Mouse (Mus musculus): ENCODE measurements around the gene Taf1c. TPM values are rescaled to one million over a fixed set of nuclear protein-coding genes. Genes with fewer than 3 reads are reported as not detected.

The Taf1c gene
- total RNA-seq, 4 experiments from 2014 or later: 10.7 to 11.8 (median 11.5) TPM

- DNase-seq (ENCODE audit: low spot score in 2 of 2): no peak
Measured at GRCm38 (mm10) chr8:119623744-119624143, 18.7 kb upstream of the Taf1c start.

DNA sequence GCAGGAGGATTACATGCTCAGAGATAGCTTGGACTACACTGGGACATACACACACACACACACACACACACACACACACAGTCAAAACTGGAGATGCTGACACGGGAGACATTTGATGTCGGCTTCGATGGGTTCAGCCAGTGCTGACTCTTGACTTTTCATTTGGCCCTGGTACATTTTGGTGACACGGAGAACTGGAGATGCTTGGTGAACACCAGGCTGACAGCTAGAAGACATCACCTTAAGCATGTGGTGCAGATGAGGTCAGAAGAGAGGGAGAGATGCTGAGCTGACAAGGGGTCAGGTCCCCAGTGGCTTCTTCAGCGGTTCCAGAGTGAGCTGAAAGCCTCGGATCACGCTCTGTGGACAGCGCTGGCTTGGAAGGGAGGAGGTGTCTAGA is 18.0 kb upstream of the Taf1c start:
- DNase-seq (ENCODE audit: low spot score in 2 of 2): no peak

GRCm38 (mm10) chr8:119622555-119622954 is 17.5 kb upstream of the Taf1c start:
- DNase-seq (ENCODE audit: low spot score in 2 of 2): no peak

DNA sequence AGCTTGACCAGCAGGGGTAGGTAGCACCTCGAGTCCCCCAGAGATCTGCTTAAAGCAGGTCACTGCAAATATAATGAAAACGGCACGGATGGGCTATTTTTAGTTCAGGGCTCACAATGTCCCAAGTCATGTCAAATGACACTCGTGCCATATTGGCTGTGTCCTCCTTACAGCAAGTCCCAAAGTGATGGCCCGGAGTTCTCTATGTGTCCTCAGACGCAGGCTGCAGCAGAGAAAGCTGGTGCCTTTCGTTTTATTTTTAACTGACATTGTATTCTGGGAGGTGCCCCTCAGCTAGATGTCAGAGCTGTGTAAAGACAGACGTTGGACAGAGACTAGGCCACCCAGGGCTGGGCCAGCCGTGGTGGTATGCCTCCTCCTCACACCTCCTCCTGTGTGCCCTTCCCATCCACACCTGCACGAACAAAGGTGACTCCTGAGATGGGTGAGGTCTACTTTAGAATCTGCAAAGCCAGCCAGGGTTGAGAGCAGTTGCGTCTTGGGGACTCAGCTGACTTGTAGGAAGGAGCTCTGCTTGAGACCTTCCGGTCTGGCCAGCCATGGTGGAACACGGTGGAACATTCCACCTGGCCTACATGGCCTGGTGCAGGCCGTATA is 15.9 kb upstream of the Taf1c start:
- no peak for DNase-seq (ENCODE audit: low spot score in 2 of 2)

DNA sequence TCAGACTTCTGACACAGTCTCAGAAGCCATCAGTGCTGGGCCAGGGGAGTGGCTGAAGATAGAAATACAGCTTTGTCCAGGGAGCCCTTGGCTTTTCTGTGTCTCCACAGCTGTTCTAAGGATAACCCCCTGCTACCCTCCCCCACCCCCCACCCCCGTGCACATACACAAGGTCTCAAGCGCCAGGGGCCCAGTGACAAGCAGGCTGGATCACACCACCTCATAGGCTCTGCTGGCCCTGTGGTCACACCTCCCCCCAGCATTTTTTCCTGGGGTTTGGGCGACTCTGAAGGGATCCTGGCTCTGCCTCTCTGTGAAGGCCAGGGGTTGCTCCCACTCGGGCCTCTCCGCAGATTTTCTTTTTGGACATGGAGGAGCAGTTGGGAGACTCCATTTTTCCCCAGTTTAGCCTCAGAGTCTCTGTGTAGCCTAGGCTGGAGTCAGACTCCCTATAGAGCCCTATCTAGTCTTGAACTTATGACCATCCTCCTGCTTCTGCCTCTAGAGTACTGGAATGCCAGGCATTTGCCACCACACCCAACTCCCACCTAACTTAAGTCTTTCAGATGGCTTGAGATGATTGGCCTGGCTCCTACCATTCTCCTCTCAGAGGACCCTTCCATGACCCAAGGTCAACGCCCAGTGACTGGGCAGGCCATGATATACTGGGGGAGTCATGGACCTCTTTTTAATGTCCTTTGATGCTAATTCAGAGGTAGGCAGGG is 15.3 kb upstream of the Taf1c start:
- no peak for DNase-seq (ENCODE audit: low spot score in 2 of 2)

- no peak for DNase-seq (ENCODE audit: low spot score in 2 of 2)
Measured at GRCm38 (mm10) chr8:119618887-119619286, 13.9 kb upstream of the Taf1c start.

DNA sequence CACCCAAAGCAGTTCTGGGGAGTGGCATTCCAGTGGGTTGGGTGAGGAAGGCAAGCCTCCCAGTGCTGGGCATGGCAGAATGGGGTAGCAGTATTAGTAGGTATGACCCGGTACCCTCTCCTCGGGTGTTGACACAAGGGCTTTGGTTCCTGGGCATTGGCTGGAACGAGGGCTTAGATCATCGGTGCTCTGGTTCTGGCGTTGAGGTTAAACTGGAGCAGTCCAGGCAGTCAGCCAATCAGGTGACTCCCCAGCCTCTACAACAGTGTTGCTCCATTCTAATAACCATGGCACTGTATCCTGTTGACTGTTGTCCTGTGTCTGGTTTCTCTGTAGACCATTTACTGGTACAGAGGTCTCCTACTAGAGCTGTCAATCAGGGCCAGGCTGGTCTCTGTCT is 12.6 kb upstream of the Taf1c start:
- no peak for DNase-seq (ENCODE audit: low spot score in 2 of 2)

DNA sequence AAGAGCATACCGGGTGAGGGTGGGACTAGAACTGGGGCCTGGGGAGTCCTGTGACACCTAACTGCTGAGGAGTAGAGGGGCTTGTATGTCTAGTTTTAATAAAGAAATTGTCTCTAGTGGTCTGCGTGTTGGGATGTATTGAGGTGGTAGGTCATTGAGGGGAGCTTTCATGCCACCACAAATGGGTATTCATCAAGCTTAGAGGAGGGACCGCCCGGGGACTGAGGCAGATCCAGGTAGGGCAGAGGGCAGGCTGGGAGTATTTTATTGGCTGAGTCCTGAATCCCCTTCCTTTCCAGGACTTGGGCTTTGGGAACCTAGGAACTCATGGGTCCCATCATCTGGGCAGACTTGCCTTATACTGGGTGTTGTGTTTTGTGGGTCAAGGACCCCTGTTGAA is 11.8 kb upstream of the Taf1c start:
- no peak for DNase-seq (ENCODE audit: low spot score in 2 of 2)

GRCm38 (mm10) chr8:119616358-119616757 is 11.3 kb upstream of the Taf1c start:
- no peak for DNase-seq (ENCODE audit: low spot score in 2 of 2)

DNA sequence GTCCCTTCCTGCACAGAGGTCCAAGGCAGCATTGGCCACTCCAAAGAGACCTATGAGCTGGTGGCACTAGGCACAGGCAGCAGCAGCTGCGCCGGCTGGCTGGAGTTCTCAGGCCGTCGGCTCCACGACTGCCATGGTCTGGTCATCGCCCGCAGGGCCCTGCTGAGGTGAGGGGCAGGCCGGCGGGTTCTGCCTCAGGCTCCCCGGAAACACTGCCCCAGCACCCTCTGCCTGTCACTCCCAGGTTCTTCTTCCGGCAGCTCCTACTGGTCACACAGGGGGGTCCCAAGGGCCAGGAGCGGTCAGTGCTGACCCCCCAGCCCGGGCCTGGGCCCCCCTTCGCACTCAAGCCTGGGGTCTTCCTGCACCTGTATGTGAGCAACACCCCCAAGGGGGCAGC is 10.1 kb upstream of the Taf1c start:
- DNase-seq (ENCODE audit: low spot score in 2 of 2): no peak

DNA sequence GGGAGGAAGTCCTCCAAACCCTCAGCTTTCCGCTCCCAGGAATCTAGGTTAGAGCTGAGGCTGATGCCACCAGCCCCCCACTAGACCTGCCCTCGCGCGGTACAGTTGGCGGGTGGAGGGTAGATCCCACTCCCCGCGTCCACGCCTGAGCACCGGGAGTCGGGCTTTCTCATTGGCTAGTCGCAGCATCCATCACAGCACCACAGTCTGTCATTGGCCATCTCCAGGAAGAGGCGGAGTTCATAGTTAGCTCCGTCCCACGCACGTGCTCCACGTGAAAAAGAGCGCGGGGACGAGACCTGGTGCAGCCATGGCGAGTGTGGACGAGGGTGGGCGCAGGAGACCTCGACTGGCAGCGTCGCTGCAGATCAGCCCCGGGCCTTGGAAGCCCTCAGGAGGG is 7.4 kb upstream of the Taf1c start, which contains the start of gene Adad2:
TSS of gene Adad2 (plus strand) at position 277 of the 400 bp plus-strand sequence.
- DNase-seq (ENCODE audit: low spot score in 2 of 2): no peak

DNA sequence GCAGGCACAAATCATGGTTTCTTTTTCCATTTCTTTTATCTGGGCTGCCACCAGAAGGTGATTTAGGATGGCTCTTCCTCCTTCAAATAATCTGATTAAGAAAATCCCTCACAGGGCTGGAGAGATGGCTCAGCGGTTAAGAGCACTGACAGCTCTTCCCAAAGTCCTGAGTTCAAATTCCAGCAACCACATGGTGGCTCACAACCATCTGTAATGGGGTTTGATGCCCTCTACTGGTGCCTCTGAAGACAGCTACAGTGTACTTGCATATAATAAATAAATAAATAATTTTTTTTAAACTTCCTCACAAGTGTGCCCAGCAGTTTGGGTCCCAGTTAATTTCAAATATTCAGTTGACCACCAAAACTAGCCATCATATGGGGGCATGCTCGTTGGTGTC is 1.2 kb upstream of the Taf1c start:
- no peak for DNase-seq (ENCODE audit: low spot score in 2 of 2)

GRCm38 (mm10) chr8:119604398-119604803 is 621 bp downstream of the Taf1c start:
- DNase-seq (ENCODE audit: low spot score in 2 of 2): no peak

GRCm38 (mm10) chr8:119603771-119604170 is 1.3 kb downstream of the Taf1c start:
- DNase-seq (ENCODE audit: low spot score in 2 of 2): no peak

GRCm38 (mm10) chr8:119591456-119591855 is 13.6 kb downstream of the Taf1c start:
- no peak for DNase-seq (ENCODE audit: low spot score in 2 of 2)

GRCm38 (mm10) chr8:119590348-119590747 is 14.7 kb downstream of the Taf1c start:
- no peak for DNase-seq (ENCODE audit: low spot score in 2 of 2)

DNA sequence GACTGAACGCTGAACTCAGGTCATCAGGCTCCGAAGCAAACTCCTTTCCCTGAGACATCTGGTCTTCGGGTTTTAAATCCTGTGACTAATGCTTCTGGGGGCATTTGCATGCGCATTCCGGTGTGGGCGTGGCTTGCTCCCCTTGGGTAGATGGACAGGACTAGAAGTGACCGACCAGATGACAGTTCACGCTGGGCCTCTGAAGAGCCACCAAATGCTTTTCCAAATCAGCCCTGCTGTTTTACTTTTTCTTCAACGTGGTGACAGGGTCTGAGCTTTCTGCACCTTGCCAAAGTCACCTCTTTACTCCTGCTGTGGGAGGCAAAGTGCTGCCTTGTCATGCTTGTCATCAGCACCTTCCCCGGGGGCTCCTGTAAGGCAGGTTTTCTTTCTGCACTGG is 16.2 kb downstream of the Taf1c start:
- DNase-seq (ENCODE audit: low spot score in 2 of 2): no peak

- DNase-seq (ENCODE audit: low spot score in 2 of 2): no peak
Measured at GRCm38 (mm10) chr8:119588321-119588720, 16.7 kb downstream of the Taf1c start.

GRCm38 (mm10) chr8:119585901-119586300 is 19.1 kb downstream of the Taf1c start:
- DNase-seq (ENCODE audit: low spot score in 2 of 2): no peak

DNA sequence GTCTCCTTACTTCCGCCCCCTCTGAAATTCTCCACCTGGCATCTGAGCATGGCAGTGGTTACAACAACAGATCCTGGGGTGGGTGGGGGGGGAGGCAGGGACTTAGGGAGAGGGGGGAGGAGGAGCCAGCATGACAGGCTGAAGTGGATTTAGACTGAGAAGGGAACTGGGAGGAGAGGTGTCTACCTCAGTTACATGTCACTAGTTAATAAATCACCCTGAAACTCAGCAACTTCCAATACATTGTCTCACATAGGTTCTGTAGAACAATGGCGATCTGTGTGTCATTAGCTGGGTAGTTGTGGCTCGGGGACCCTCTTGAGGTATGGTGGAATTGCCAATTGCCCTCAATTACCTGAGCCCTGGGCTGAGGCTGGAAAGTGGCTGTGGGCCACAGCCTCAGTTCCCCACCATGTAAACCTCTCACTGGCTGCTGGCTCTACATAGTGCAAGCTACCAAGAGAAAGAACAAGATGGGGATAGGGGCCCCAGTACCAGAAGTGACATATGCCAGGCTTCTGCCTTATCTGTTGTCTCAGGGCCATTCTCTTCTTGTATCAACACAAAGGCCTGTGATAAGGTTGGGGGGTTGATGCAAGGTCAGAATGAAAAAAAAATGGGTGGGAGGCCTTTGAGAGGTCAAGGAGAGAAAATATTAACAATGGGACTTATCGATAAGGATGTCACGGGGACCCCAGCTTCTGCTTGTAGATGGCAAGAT is 24.4 kb downstream of the Taf1c start:
- DNase-seq (ENCODE audit: low spot score in 2 of 2): no peak

GRCm38 (mm10) chr8:119579096-119579495 is 25.9 kb downstream of the Taf1c start:
- no peak for DNase-seq (ENCODE audit: low spot score in 2 of 2)

DNA sequence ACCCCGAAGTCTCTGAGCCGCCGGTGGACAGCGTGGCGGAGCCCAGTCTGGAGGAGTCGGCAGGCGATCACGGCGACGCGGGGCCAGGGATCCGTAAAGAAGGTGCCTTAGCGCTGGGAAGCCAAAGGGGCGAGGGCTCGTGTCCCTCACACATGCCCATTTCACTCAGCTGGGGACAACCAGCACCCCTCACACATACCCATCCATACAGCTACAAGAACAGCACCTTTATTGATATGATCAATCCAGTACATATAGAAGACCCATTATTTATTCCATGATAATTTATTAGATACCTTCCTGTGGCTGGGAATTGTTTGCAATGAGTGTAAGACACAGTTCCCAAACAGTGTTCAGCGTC is 29.7 kb downstream of the Taf1c start:
- no peak for DNase-seq (ENCODE audit: low spot score in 2 of 2)
